ENCODE assay signal across 10 mouse cellular contexts in the genomic region with DNA sequence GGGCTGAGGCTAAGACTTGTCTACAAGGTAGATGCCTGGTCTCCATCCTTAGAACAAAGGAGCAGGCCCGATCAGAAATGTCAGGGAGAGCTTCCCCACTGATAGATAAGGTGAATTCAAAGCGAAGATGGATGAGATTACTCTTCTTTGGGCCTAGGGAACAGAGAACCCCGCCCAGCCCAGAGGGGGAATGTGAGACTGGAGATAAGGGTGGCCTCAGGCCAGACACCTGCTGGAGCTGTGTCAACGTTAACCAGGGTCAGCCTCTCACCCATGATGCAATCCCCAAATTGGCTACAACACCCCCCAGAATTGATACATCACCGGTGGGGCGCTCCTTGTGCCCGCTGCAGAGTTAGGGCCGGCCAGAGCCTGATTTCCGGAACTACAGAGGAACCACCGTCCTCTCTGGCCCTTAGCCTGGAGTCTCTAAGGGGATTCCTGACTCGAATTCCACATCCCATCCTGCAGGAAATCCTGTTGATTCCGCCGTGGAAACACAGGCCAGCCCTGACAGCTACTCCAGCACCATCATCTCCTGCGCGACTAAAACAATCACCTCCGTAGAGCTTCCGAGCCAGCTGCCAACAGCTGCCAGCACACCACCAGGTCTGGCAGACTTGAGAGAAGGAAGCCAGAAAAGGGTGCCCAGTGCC. TPM values are rescaled to one million over a fixed set of nuclear protein-coding genes. Genes with fewer than 3 reads are reported as not detected.
DNase-seq lines count a peak whose midpoint lies in the region; ATAC-seq and TF ChIP-seq lines count a peak whose summit lies in the region.
"Had no signal": no experiment of that assay in that cellular context is flagged by ENCODE, and none has a peak within 500 bp of the region (broad histone marks: within the 10 kb centered on the region; RNA-seq: fewer than 3 reads in every experiment).

No protein-coding gene starts in this region.

- TF ChIP-seq EP300 in stomach, postnatal 0 days (optimal IDR thresholded peaks at IDR 0.05) = no peak

- DNase-seq in limb, embryonic 10.5 days (ENCODE audit: low spot score) = no peak
- no peak for DNase-seq in stomach, postnatal 0 days (ENCODE audit: low spot score)
- no peak for DNase-seq in hindbrain, postnatal 0 days (ENCODE audit: low spot score)
- DNase-seq in left cerebral cortex, adult 18-20 months (ENCODE audit: low spot score in 2 of 2) = no peak
- DNase-seq: adrenal gland, adult 8-10 months; forebrain, postnatal 0 days had no signal

- TF ChIP-seq CTCF in stomach, postnatal 0 days (IDR thresholded peaks at IDR 0.05; ENCODE audit: low read depth) = no peak
- TF ChIP-seq CTCF in hindbrain, postnatal 0 days (IDR thresholded peaks at IDR 0.05; ENCODE audit: low read depth) = no peak

- WGBS in limb, embryonic 13.5 days = 64% methylated on average over 17 of the region's 17 CpGs
- WGBS in limb, embryonic 10.5 days = 62% methylated on average over 17 of the region's 17 CpGs
- WGBS in heart, embryonic 16.5 days = 31% methylated on average over 17 of the region's 17 CpGs
- 24% methylated on average over 17 of the region's 17 CpGs for WGBS in liver, embryonic 12.5 days (ENCODE audit: insufficient replicate concordance)
- 44% methylated on average over 17 of the region's 17 CpGs for WGBS in stomach, postnatal 0 days
- WGBS in hindbrain, postnatal 0 days = 76% methylated on average over 17 of the region's 17 CpGs
- WGBS in forebrain, embryonic 16.5 days = 82% methylated on average over 17 of the region's 17 CpGs

- no peak overlapping the region for H3K4me3 ChIP-seq in limb, embryonic 13.5 days
- no peak overlapping the region for H3K4me3 ChIP-seq in limb, embryonic 10.5 days
- H3K4me3 ChIP-seq in heart, embryonic 16.5 days (ENCODE audit: low read length) = no peak overlapping the region
- H3K4me3 ChIP-seq in liver, embryonic 12.5 days = no peak overlapping the region
- no peak overlapping the region for H3K4me3 ChIP-seq in stomach, postnatal 0 days (ENCODE audit: low read depth, low read length)
- no peak overlapping the region for H3K4me3 ChIP-seq in hindbrain, postnatal 0 days (ENCODE audit: low read length)
- H3K4me3 ChIP-seq in forebrain, embryonic 16.5 days (replicated peaks; ENCODE audit: low read length) = no peak overlapping the region

- H3K27me3 ChIP-seq in limb, embryonic 13.5 days = no peaks in the 10 kb centered on the region
- H3K27me3 ChIP-seq in limb, embryonic 10.5 days (ENCODE audit: low read depth, poor library complexity, severe bottlenecking) = no peaks in the 10 kb centered on the region
- H3K27me3 ChIP-seq in heart, embryonic 16.5 days (ENCODE audit: control insufficient read depth, insufficient read depth, low read length) = no peaks in the 10 kb centered on the region
- no peaks in the 10 kb centered on the region; the same call in 1 of the 2 replicates for H3K27me3 ChIP-seq in liver, embryonic 12.5 days (replicated peaks)
- H3K27me3 ChIP-seq in stomach, postnatal 0 days (ENCODE audit: control insufficient read depth, insufficient read depth, low read length) = no peaks in the 10 kb centered on the region
- H3K27me3 ChIP-seq in hindbrain, postnatal 0 days (ENCODE audit: insufficient read depth, low read length) = no peaks in the 10 kb centered on the region
- no peaks in the 10 kb centered on the region for H3K27me3 ChIP-seq in forebrain, embryonic 16.5 days (replicated peaks; ENCODE audit: control insufficient read depth, insufficient read depth, low read length)

- H3K36me3 ChIP-seq in limb, embryonic 13.5 days = no peaks in the 10 kb centered on the region
- H3K36me3 ChIP-seq in limb, embryonic 10.5 days = no peaks in the 10 kb centered on the region
- H3K36me3 ChIP-seq in heart, embryonic 16.5 days (ENCODE audit: control insufficient read depth, insufficient read depth) = no peaks in the 10 kb centered on the region
- H3K36me3 ChIP-seq in liver, embryonic 12.5 days = no peaks in the 10 kb centered on the region
- H3K36me3 ChIP-seq in stomach, postnatal 0 days (ENCODE audit: control insufficient read depth, insufficient read depth, low read length) = no peaks in the 10 kb centered on the region
- H3K36me3 ChIP-seq in hindbrain, postnatal 0 days (ENCODE audit: insufficient read depth, low read length) = no peaks in the 10 kb centered on the region
- no peaks in the 10 kb centered on the region for H3K36me3 ChIP-seq in forebrain, embryonic 16.5 days (ENCODE audit: control insufficient read depth, insufficient read depth)

- no peak for ATAC-seq in limb, embryonic 13.5 days (ENCODE audit: low FRiP score, low read depth)
- ATAC-seq in heart, embryonic 16.5 days (replicated peaks; ENCODE audit: extremely low read depth, insufficient read depth, low FRiP score) = peak; percentile 50; the same call in 1 of the 2 replicates
- peak; percentile 59 for ATAC-seq in liver, embryonic 12.5 days
- ATAC-seq in stomach, postnatal 0 days (ENCODE audit: low FRiP score, low TSS enrichment) = no peak
- no peak for ATAC-seq in hindbrain, postnatal 0 days
- no peak for ATAC-seq in forebrain, embryonic 16.5 days
- ATAC-seq: forebrain, postnatal 0 days had no signal

- H3K9ac ChIP-seq in limb, embryonic 13.5 days = peak overlapping the region; percentile 19; the same call in 1 of the 2 replicates
- H3K9ac ChIP-seq in heart, embryonic 16.5 days (ENCODE audit: low read length) = no peak overlapping the region
- peak overlapping the region; percentile 2; the same call in 1 of the 2 replicates for H3K9ac ChIP-seq in liver, embryonic 12.5 days
- H3K9ac ChIP-seq in stomach, postnatal 0 days (ENCODE audit: low read length) = no peak overlapping the region
- H3K9ac ChIP-seq in hindbrain, postnatal 0 days (replicated peaks; ENCODE audit: low read length) = no peak overlapping the region
- no peak overlapping the region for H3K9ac ChIP-seq in forebrain, embryonic 16.5 days (replicated peaks; ENCODE audit: low read depth, low read length)
- H3K9ac ChIP-seq: forebrain, postnatal 0 days had no signal

- H3K9me3 ChIP-seq in limb, embryonic 13.5 days = no peaks in the 10 kb centered on the region
- H3K9me3 ChIP-seq in limb, embryonic 10.5 days (replicated peaks) = no peaks in the 10 kb centered on the region
- no peaks in the 10 kb centered on the region for H3K9me3 ChIP-seq in heart, embryonic 16.5 days (replicated peaks; ENCODE audit: control insufficient read depth, low read length)
- no peaks in the 10 kb centered on the region for H3K9me3 ChIP-seq in liver, embryonic 12.5 days (replicated peaks)
- H3K9me3 ChIP-seq in stomach, postnatal 0 days (ENCODE audit: control insufficient read depth, low read length) = no peaks in the 10 kb centered on the region
- H3K9me3 ChIP-seq in hindbrain, postnatal 0 days (ENCODE audit: low read length) = no peaks in the 10 kb centered on the region
- no peaks in the 10 kb centered on the region for H3K9me3 ChIP-seq in forebrain, embryonic 16.5 days (ENCODE audit: control insufficient read depth, low read length)

- no peak overlapping the region for H3K4me2 ChIP-seq in limb, embryonic 13.5 days (replicated peaks)
- H3K4me2 ChIP-seq in heart, embryonic 16.5 days (ENCODE audit: low read depth, low read length) = no peak overlapping the region
- peak overlapping the region; percentile 37 for H3K4me2 ChIP-seq in liver, embryonic 12.5 days
- no peak overlapping the region for H3K4me2 ChIP-seq in stomach, postnatal 0 days (replicated peaks; ENCODE audit: low read depth)
- H3K4me2 ChIP-seq in hindbrain, postnatal 0 days (ENCODE audit: low read depth, low read length) = no peak overlapping the region
- H3K4me2 ChIP-seq in forebrain, embryonic 16.5 days (ENCODE audit: low read length) = no peak overlapping the region

- peaks cover 5% of the 10 kb centered on the region; the same call in 1 of the 2 replicates for H3K4me1 ChIP-seq in limb, embryonic 13.5 days
- peaks cover 8% of the 10 kb centered on the region for H3K4me1 ChIP-seq in limb, embryonic 10.5 days
- no peaks in the 10 kb centered on the region; the same call in 1 of the 2 replicates for H3K4me1 ChIP-seq in heart, embryonic 16.5 days (ENCODE audit: control insufficient read depth, insufficient read depth, low read length)
- peaks cover 26% of the 10 kb centered on the region for H3K4me1 ChIP-seq in liver, embryonic 12.5 days
- H3K4me1 ChIP-seq in stomach, postnatal 0 days (replicated peaks; ENCODE audit: control insufficient read depth, insufficient read depth) = no peaks in the 10 kb centered on the region
- no peaks in the 10 kb centered on the region for H3K4me1 ChIP-seq in hindbrain, postnatal 0 days (ENCODE audit: insufficient read depth, low read length)
- H3K4me1 ChIP-seq in forebrain, embryonic 16.5 days (replicated peaks; ENCODE audit: control insufficient read depth, insufficient read depth, low read length) = no peaks in the 10 kb centered on the region

- no peak overlapping the region for H3K27ac ChIP-seq in limb, embryonic 13.5 days
- H3K27ac ChIP-seq in limb, embryonic 10.5 days = no peak overlapping the region; the same call in 1 of the 2 replicates
- H3K27ac ChIP-seq in heart, embryonic 16.5 days (ENCODE audit: low read length) = peak overlapping the region; percentile 48
- H3K27ac ChIP-seq in liver, embryonic 12.5 days = no peak overlapping the region
- H3K27ac ChIP-seq in stomach, postnatal 0 days (replicated peaks) = 0 out of 2 replicates have a peak overlapping the region, but pooled peaks have one; percentile 13
- no peak overlapping the region for H3K27ac ChIP-seq in hindbrain, postnatal 0 days
- no peak overlapping the region for H3K27ac ChIP-seq in forebrain, embryonic 16.5 days (ENCODE audit: low read length)

RNA-seq across cellular contexts. Expression of a gene that starts 17.3 kb away (rescaled TPM):
- polyA plus RNA-seq in limb, embryonic 13.5 days (2015; fragmentation: Nextera tagmentation; extraction: Ambion mirVana) = 243 and 265 TPM in 2 replicates
- 250 and 252 TPM in 2 replicates for polyA plus RNA-seq in limb, embryonic 10.5 days (2016; fragmentation: Nextera tagmentation; extraction: Ambion mirVana)
- polyA plus RNA-seq in heart, embryonic 16.5 days (2015; fragmentation: Nextera tagmentation; extraction: Ambion mirVana) = 218 and 242 TPM in 2 replicates
- 218 and 230 TPM in 2 replicates for polyA plus RNA-seq in liver, embryonic 12.5 days (2016; fragmentation: Nextera tagmentation; extraction: Ambion mirVana)
- 225 and 229 TPM in 2 replicates for polyA plus RNA-seq in stomach, postnatal 0 days (2015; fragmentation: Nextera tagmentation; extraction: Ambion mirVana)
- 556 and 619 TPM in 2 replicates for total RNA-seq in hindbrain, postnatal 0 days (2014; rRNA removed)
- polyA plus RNA-seq in hindbrain, postnatal 0 days (2015; fragmentation: Nextera tagmentation; extraction: Ambion mirVana) = 501 and 524 TPM in 2 replicates
- 100 to 1,000 TPM; 227 to 260 TPM for total RNA-seq in left cerebral cortex, adult 18-20 months (2021)
- polyA plus RNA-seq in forebrain, embryonic 16.5 days (2015; fragmentation: Nextera tagmentation; extraction: Ambion mirVana) = 364 and 377 TPM in 2 replicates

RNA-seq across cellular contexts. Expression of a gene that starts 25.6 kb away (rescaled TPM):
- polyA plus RNA-seq in limb, embryonic 13.5 days (2015; fragmentation: Nextera tagmentation; extraction: Ambion mirVana) = 33.1 and 35.5 TPM in 2 replicates
- polyA plus RNA-seq in limb, embryonic 10.5 days (2016; fragmentation: Nextera tagmentation; extraction: Ambion mirVana) = 48.3 and 48.7 TPM in 2 replicates
- polyA plus RNA-seq in heart, embryonic 16.5 days (2015; fragmentation: Nextera tagmentation; extraction: Ambion mirVana) = 45.4 and 47.6 TPM in 2 replicates
- 127 and 128 TPM in 2 replicates for polyA plus RNA-seq in liver, embryonic 12.5 days (2016; fragmentation: Nextera tagmentation; extraction: Ambion mirVana)
- 48.6 and 53.5 TPM in 2 replicates for polyA plus RNA-seq in stomach, postnatal 0 days (2015; fragmentation: Nextera tagmentation; extraction: Ambion mirVana)
- total RNA-seq in hindbrain, postnatal 0 days (2014; rRNA removed) = 18.1 and 19.2 TPM in 2 replicates
- polyA plus RNA-seq in hindbrain, postnatal 0 days (2015; fragmentation: Nextera tagmentation; extraction: Ambion mirVana) = 9.5 and 9.7 TPM in 2 replicates
- 1 to 10 TPM; 2.9 to 4.2 TPM for total RNA-seq in left cerebral cortex, adult 18-20 months (2021)
- 9.8 and 10.7 TPM in 2 replicates for polyA plus RNA-seq in forebrain, embryonic 16.5 days (2015; fragmentation: Nextera tagmentation; extraction: Ambion mirVana)

RNA-seq across cellular contexts. Expression of a gene that starts 33.8 kb away (rescaled TPM):
- not detected in 2 replicates for polyA plus RNA-seq in limb, embryonic 13.5 days (2015; fragmentation: Nextera tagmentation; extraction: Ambion mirVana)
- polyA plus RNA-seq in limb, embryonic 10.5 days (2016; fragmentation: Nextera tagmentation; extraction: Ambion mirVana) = not detected in 2 replicates
- polyA plus RNA-seq in heart, embryonic 16.5 days (2015; fragmentation: Nextera tagmentation; extraction: Ambion mirVana) = 0.33 TPM in 1 of 2 replicates, not detected in the other
- polyA plus RNA-seq in liver, embryonic 12.5 days (2016; fragmentation: Nextera tagmentation; extraction: Ambion mirVana) = not detected in 2 replicates
- not detected in 2 replicates for polyA plus RNA-seq in stomach, postnatal 0 days (2015; fragmentation: Nextera tagmentation; extraction: Ambion mirVana)
- not detected in 2 replicates for total RNA-seq in hindbrain, postnatal 0 days (2014; rRNA removed)
- polyA plus RNA-seq in hindbrain, postnatal 0 days (2015; fragmentation: Nextera tagmentation; extraction: Ambion mirVana) = 0.67 and 0.68 TPM in 2 replicates
- total RNA-seq in left cerebral cortex, adult 18-20 months (2021) = under 1 TPM in 1 of 2 experiments, not detected in 1; 0.40 TPM
- polyA plus RNA-seq in forebrain, embryonic 16.5 days (2015; fragmentation: Nextera tagmentation; extraction: Ambion mirVana) = 0.15 and 0.20 TPM in 2 replicates
- total RNA-seq: adrenal gland, adult 8-10 months; forebrain, postnatal 0 days had no signal

Comparison
In these comparisons a context has a peak if more than half of its experiments do, and no peak if none do; other contexts are left out.
1. ATAC-seq: peak in heart, embryonic 16.5 days (single experiment) and liver, embryonic 12.5 days (single experiment); none in limb, embryonic 13.5 days (single experiment), stomach, postnatal 0 days (single experiment), hindbrain, postnatal 0 days (single experiment) and forebrain, embryonic 16.5 days (single experiment).
2. H3K27ac ChIP-seq: peak in heart, embryonic 16.5 days (single experiment) and stomach, postnatal 0 days (single experiment); none in limb, embryonic 13.5 days (single experiment), limb, embryonic 10.5 days (single experiment), liver, embryonic 12.5 days (single experiment), hindbrain, postnatal 0 days (single experiment) and forebrain, embryonic 16.5 days (single experiment).
3. H3K9ac ChIP-seq: peak in limb, embryonic 13.5 days (single experiment) and liver, embryonic 12.5 days (single experiment); none in heart, embryonic 16.5 days (single experiment), stomach, postnatal 0 days (single experiment), hindbrain, postnatal 0 days (single experiment) and forebrain, embryonic 16.5 days (single experiment).